Mouse (Mus musculus) G1E (cell line): ENCODE data around the gene Itgb5.

Source experiments
- CTCF ChIP-seq: IDR thresholded peaks from 2 replicates; pipeline ENCODE4 v1.5.1; 2012; ENCODE audit warnings: low read depth, low read length, inconsistent platforms, mixed read lengths
- GATA1 ChIP-seq: IDR thresholded peaks from 2 replicates; pipeline ENCODE4 v1.6.1; 2012; ENCODE audit warnings: borderline replicate concordance, low read length, inconsistent platforms, mixed read lengths
- GATA2 ChIP-seq: IDR thresholded peaks from 2 replicates; pipeline ENCODE4 v1.6.1; 2012; ENCODE audit warnings: low read depth, low read length, inconsistent platforms, borderline replicate concordance
- POLR2AphosphoS5 ChIP-seq: IDR thresholded peaks from 2 replicates; pipeline ENCODE4 v1.6.1; 2012; ENCODE audit warnings: low read depth, low read length, inconsistent platforms; ENCODE audit not compliant: insufficient replicate concordance
- TAL1 ChIP-seq: conservative IDR thresholded peaks from 2 replicates; pipeline ENCODE4 v1.6.1; 2012; ENCODE audit warnings: low read depth, low read length, inconsistent platforms, mixed read lengths

- no peak for TF ChIP-seq CTCF
- no peak for TF ChIP-seq TAL1
- TF ChIP-seq GATA1: no peak
- no peak for TF ChIP-seq POLR2AphosphoS5
- TF ChIP-seq GATA2: no peak
These were observed 116.6 kb downstream of the Itgb5 start for GRCm38 (mm10) chr16:33946021-33946420.
